Mouse (Mus musculus): ENCODE results near the gene Misp. TPM values are rescaled to one million over a fixed set of nuclear protein-coding genes. Genes with fewer than 3 reads are reported as not detected.

Gene Misp
- total and polyA plus RNA-seq, 2 experiments, result 0.18 to 0.51 TPM

DNA sequence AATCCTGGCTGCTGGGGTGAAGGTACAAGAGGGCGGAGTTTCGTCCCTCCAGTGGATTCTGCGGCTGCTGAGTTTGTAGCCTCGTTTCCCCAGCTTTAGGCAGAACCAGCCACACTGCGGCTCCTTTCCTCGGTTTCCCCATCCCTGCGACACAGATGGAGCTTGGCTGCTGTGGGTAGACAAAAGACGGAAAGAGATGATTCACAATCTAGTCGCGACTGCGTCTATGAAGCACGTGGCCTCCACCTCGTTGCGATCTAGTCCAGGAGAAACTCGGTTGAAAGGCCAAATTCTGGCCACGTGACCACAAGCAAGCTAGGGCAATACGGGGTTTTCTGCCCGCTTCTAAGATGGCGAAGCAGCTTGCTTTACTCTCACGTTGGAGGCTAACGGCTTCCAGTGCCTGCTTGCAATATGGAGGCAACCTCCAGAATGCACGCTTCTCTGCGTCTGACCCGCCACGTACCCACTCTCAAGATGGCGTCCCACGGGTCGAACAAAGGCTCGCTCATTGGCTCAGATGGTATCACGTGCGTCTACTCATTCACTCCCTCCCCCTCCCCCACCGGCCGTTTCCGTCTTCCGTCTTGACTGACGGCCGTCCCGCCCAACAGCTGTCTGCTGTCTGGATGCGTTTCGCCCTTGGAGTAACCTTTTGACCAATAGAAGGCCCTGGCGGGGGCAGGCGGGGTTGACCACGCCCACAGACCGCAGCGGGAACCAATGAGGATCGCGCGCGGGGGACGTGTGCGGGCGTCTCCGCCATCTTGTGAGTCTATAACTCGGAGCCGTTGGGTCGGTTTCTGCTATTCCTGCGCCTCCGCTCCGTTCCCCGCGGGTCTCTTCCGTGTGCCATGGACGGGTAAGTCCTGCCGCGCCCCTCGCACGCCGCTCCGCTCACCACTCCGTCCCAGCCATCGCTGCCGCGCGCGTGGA lies 33.3 kb downstream of the Misp start, which contains the start of gene Ptbp1:
Ptbp1 (plus strand) TSS at position 568 of the 936 bp plus-strand sequence.
- Histone ChIP-seq H3K4me1 (ENCODE audit: control insufficient read depth, insufficient read depth, low read length) (peaks cover 30% of the 10 kb centered on the region), H3K79me2 (ENCODE audit: control insufficient read depth, insufficient read depth, low read length) (peaks cover 31% of the 10 kb centered on the region)
- under 1% methylated on average over 75 of the region's 75 CpGs for WGBS

DNA sequence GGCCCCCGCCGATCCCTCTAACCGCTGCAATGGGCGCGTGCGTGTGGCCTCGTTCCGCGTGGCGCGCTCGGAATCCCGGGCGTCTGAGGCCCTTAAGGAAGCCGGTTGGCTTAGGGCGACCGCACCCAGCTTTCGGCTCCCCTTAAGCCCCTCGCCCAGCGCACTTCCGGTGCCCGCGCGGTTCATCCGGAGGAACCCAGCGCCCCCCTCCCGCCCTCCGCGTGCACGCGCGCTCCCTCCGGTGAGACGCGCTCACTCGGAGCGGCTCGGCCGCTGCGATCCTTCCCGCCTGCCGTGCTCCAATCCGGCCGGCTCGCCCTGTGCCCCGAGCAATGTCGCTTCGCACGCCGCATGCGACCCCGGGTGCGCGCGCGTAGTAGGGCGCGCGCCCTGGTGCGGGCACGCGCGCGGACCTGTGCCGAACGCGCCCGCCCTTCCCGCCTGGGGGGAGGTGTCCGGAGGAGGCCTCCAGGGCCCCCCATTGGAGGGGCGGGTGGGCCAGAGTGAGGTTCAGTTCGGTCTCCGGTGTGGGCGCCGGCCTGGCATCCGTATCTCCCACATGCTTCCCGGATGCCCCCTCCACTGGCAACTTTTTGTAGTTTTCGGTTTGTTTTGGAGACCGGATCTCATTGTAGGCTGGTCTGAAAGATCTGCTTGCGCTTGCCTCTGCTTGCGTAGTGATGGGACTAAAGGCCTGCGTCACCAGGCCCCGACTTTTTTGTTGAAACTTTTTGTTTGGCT lies 34.2 kb downstream of the Misp start:
- peak overlapping the region; percentile 86 for H3K4me3 ChIP-seq (ENCODE audit: insufficient read depth, low read depth, low read length)
- H3K27ac ChIP-seq (replicated peaks; ENCODE audit: insufficient read depth, low read depth, low read length), result peak overlapping the region; percentile 90
- H3K36me3 ChIP-seq (ENCODE audit: control insufficient read depth, insufficient read depth, low read length), result peaks cover 8% of the 10 kb centered on the region
- WGBS, result under 1% methylated on average over 83 of the region's 83 CpGs
- peaks cover 30% of the 10 kb centered on the region for H3K4me1 ChIP-seq (ENCODE audit: control insufficient read depth, insufficient read depth, low read length)
- peaks cover 40% of the 10 kb centered on the region for H3K79me2 ChIP-seq (ENCODE audit: control insufficient read depth, insufficient read depth, low read length)
- no peaks in the 10 kb centered on the region for H3K27me3 ChIP-seq (ENCODE audit: control insufficient read depth, insufficient read depth, low read length)
- TF ChIP-seq POLR2A (IDR thresholded peaks at IDR 0.05; ENCODE audit: extremely low read depth, insufficient read depth, low read length), result no peak
- TF ChIP-seq CTCF (IDR thresholded peaks at IDR 0.05; ENCODE audit: low read depth, low read length), result no peak
- DNase-seq (ENCODE audit: extremely low read depth, low read depth, low spot score), result peak; percentile 58
- H3K9ac ChIP-seq (ENCODE audit: low read depth, low read length), result peak overlapping the region; percentile 96

More for the DNA sequence above, 33.3 kb downstream of the Misp start, which contains the start of gene Ptbp1:
- peak; percentile 98 for TF ChIP-seq POLR2A (IDR thresholded peaks at IDR 0.05; ENCODE audit: extremely low read depth, insufficient read depth, low read length)
- TF ChIP-seq CTCF (IDR thresholded peaks at IDR 0.05; ENCODE audit: low read depth, low read length), result no peak
- H3K4me3 ChIP-seq (ENCODE audit: insufficient read depth, low read depth, low read length), result peak within 1 kb of the TSS; percentile 86
- no peaks in the 10 kb centered on the region for H3K27me3 ChIP-seq (ENCODE audit: control insufficient read depth, insufficient read depth, low read length)
- H3K27ac ChIP-seq (replicated peaks; ENCODE audit: insufficient read depth, low read depth, low read length), result peak within 1 kb of the TSS; percentile 90
- peak; percentile 96 for DNase-seq (ENCODE audit: extremely low read depth, low read depth, low spot score)
- peaks cover under 1% of the 10 kb centered on the region; the same call in 1 of the 2 replicates for H3K36me3 ChIP-seq (ENCODE audit: control insufficient read depth, insufficient read depth, low read length)
- H3K9ac ChIP-seq (ENCODE audit: low read depth, low read length), result peak within 1 kb of the TSS; percentile 96

DNA sequence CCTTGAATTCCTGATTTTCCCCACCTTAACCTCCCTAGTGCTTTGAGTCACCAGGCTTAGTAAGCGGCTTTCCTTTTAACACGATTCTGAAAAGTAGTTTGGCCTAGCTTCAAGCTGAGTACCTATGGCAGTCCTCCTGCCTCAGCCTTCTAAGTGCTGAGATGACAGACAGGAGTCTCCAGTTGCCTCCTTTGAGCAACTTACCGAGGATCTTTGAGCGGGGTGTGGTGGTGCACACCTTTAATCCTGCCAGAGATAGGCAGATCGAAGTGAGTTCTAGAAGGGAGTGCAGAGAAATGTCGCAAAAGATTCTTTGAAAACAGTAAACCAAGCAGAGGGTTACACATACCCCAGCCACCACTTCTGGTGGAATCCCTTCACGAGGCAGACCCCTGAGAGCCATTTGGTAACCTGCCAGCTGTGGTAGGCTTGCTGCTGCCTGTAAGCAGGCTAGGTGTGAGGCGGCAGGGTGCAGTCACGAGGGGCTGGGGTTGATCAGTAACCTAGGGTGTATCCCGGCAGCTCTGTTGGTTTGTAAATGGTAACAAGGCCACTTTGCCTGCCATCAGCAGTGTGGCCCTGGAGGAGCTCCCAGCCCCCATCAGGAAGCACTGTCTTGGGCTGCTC lies 34.9 kb downstream of the Misp start:
- no peaks in the 10 kb centered on the region for H3K27me3 ChIP-seq (ENCODE audit: control insufficient read depth, insufficient read depth, low read length)
- peaks cover 30% of the 10 kb centered on the region for H3K4me1 ChIP-seq (ENCODE audit: control insufficient read depth, insufficient read depth, low read length)
- H3K4me3 ChIP-seq (ENCODE audit: insufficient read depth, low read depth, low read length), result peak overlapping the region; percentile 86
- peak overlapping the region; percentile 90 for H3K27ac ChIP-seq (replicated peaks; ENCODE audit: insufficient read depth, low read depth, low read length)
- TF ChIP-seq POLR2A (IDR thresholded peaks at IDR 0.05; ENCODE audit: extremely low read depth, insufficient read depth, low read length) (no peak), CTCF (IDR thresholded peaks at IDR 0.05; ENCODE audit: low read depth, low read length) (no peak)
- H3K79me2 ChIP-seq (ENCODE audit: control insufficient read depth, insufficient read depth, low read length), result peaks cover 42% of the 10 kb centered on the region
- peak; percentile 91 for DNase-seq (ENCODE audit: extremely low read depth, low read depth, low spot score)
- peak overlapping the region; percentile 96 for H3K9ac ChIP-seq (ENCODE audit: low read depth, low read length)
- H3K36me3 ChIP-seq (ENCODE audit: control insufficient read depth, insufficient read depth, low read length), result peaks cover 15% of the 10 kb centered on the region
- WGBS, result 1% methylated on average over 10 of the region's 10 CpGs

DNA sequence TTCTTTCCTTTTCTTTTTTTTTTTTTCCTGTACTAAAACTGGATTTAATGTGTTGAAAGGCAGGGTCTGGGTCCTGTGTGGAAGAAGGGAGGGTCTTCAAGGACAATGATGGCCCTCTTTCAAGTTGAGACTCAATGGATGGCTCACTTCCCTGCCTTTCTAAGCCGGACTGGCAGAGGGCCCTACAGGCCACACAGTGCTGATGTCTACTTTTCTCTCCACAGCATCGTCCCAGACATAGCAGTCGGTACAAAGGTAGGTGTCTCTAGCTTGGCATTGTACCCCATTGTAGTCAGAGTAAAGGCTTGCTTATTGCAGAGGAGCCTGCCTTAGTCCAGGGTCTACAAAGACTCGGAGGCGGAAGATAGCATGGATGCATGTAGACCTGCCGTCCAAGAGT lies 35.5 kb downstream of the Misp start:
- WGBS, result 19% methylated on average over 6 of the region's 6 CpGs
- no peaks in the 10 kb centered on the region for H3K27me3 ChIP-seq (ENCODE audit: control insufficient read depth, insufficient read depth, low read length)
- no peak for TF ChIP-seq CTCF (IDR thresholded peaks at IDR 0.05; ENCODE audit: low read depth, low read length)
- no peak for TF ChIP-seq POLR2A (IDR thresholded peaks at IDR 0.05; ENCODE audit: extremely low read depth, insufficient read depth, low read length)
- peak overlapping the region; percentile 30 for H3K4me3 ChIP-seq (ENCODE audit: insufficient read depth, low read depth, low read length)
- peak overlapping the region; percentile 48 for H3K9ac ChIP-seq (ENCODE audit: low read depth, low read length)
- peaks cover 42% of the 10 kb centered on the region for H3K79me2 ChIP-seq (ENCODE audit: control insufficient read depth, insufficient read depth, low read length)
- peaks cover 19% of the 10 kb centered on the region for H3K36me3 ChIP-seq (ENCODE audit: control insufficient read depth, insufficient read depth, low read length)
- peaks cover 30% of the 10 kb centered on the region for H3K4me1 ChIP-seq (ENCODE audit: control insufficient read depth, insufficient read depth, low read length)
- peak; percentile 17 for DNase-seq (ENCODE audit: extremely low read depth, low read depth, low spot score)
- peak overlapping the region; percentile 90; the same call in 1 of the 2 replicates for H3K27ac ChIP-seq (replicated peaks; ENCODE audit: insufficient read depth, low read depth, low read length)

DNA sequence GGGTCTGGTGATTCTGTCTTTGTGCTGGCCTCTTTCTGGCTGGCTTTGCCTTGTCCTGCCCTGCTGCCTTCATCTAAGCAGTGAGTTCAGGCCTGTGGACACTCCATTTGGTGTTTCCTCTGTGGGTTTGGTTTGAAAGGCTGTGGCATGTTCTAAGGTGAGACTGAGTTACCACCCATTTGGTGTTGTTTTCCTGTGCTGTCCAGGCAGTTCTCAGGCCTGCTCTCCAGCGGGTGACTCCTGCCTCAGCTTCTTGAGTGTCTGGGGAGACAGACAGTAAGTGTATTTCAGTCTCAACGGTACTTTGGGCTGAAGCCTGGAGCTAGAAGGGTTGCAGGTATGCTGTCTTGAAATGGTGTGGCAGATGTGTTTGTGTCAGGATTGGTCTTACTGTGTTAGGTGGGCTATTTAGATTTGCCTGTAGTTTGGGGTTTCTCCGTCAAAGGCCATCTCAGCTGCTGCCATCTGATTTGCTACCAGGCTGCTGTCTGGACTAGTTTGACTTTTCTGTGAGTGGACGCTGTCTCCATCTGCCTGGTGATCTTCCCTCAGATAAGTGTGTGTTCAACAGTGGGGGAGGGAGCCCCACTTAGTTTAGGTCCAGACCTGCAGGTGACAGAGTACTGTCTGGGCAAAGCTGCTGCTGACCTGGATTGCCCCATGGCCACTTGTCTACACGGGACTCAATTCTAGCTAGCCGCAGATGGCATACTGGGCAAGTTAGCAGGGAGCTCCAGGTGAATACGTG lies 36.1 kb downstream of the Misp start:
- TF ChIP-seq CTCF (IDR thresholded peaks at IDR 0.05; ENCODE audit: low read depth, low read length) (no peak), POLR2A (IDR thresholded peaks at IDR 0.05; ENCODE audit: extremely low read depth, insufficient read depth, low read length) (no peak)
- Histone ChIP-seq H3K27me3 (ENCODE audit: control insufficient read depth, insufficient read depth, low read length) (no peaks in the 10 kb centered on the region), H3K36me3 (ENCODE audit: control insufficient read depth, insufficient read depth, low read length) (peaks cover 24% of the 10 kb centered on the region), H3K27ac (replicated peaks; ENCODE audit: insufficient read depth, low read depth, low read length) (peak overlapping the region; percentile 7; the same call in 1 of the 2 replicates), H3K4me3 (ENCODE audit: insufficient read depth, low read depth, low read length) (peak overlapping the region; percentile 30), H3K79me2 (ENCODE audit: control insufficient read depth, insufficient read depth, low read length) (peaks cover 42% of the 10 kb centered on the region), H3K9ac (ENCODE audit: low read depth, low read length) (peak overlapping the region; percentile 48), H3K4me1 (ENCODE audit: control insufficient read depth, insufficient read depth, low read length) (peaks cover 26% of the 10 kb centered on the region)
- 13% methylated on average over 7 of the region's 7 CpGs for WGBS
- DNase-seq (ENCODE audit: extremely low read depth, low read depth, low spot score), result peak; percentile 33

Data from liver, adult 2 months (tissue).